Mouse (Mus musculus) v-Abl transformed pro-B cells (cell line): ENCODE data around the gene Kcne4.

ENCODE experiments used
- in situ Hi-C, 2 experiments: fragments of 400-800 bp; cut with MboI; formaldehyde crosslinking; loops; one replicate each; pipeline ENCODE4 v1.15.1; 2025; ENCODE audit not compliant: unreplicated experiment in 2 of 2

The Kcne4 gene

GRCm38 (mm10) chr1:78854306-78854705 is 37.7 kb downstream of the Kcne4 start:
- in situ Hi-C loops, result no loop called here

GRCm38 (mm10) chr1:78859573-78859972 is 43.0 kb downstream of the Kcne4 start:
- in situ Hi-C loops, result no loop called here

- in situ Hi-C loops, result no loop called here
Observed at GRCm38 (mm10) chr1:78860056-78860455, 43.5 kb downstream of the Kcne4 start.

- in situ Hi-C loops, result no loop called here
Observed at GRCm38 (mm10) chr1:78862281-78862680, 45.7 kb downstream of the Kcne4 start.

- in situ Hi-C loops, result no loop called here
Observed at GRCm38 (mm10) chr1:78863833-78864232, 47.3 kb downstream of the Kcne4 start.

GRCm38 (mm10) chr1:78864351-78864750 is 47.8 kb downstream of the Kcne4 start:
- in situ Hi-C loops, result no loop called here

GRCm38 (mm10) chr1:78864799-78865346 is 48.3 kb downstream of the Kcne4 start:
- in situ Hi-C loops, result no loop called here

GRCm38 (mm10) chr1:78865991-78866390 is 49.4 kb downstream of the Kcne4 start:
- in situ Hi-C loops, result no loop called here

GRCm38 (mm10) chr1:78866455-78866854 is 49.9 kb downstream of the Kcne4 start:
- in situ Hi-C loops, result no loop called here
